Mouse (Mus musculus): Measurements from ENCODE around the gene Map3k11.

GRCm38 (mm10) chr19:5693801-5694200 lies 5.3 kb downstream of the Map3k11 start:
- no peak for TF ChIP-seq CTCF (IDR thresholded peaks at IDR 0.05; ENCODE audit: low read depth)
- no peak for TF ChIP-seq EP300 (optimal IDR thresholded peaks at IDR 0.05)

All from stomach, postnatal 0 days (tissue).